Mouse (Mus musculus) splenic B cell, adult 2 months (primary cell): ENCODE results near the gene Clcnka.
A peak's percentile ranks its signal among the peaks of the same experiment; 100 is the strongest.

Source experiments
- DNase-seq: peaks from one replicate; pipeline ENCODE4 v3.0.0-alpha.2; 2011; ENCODE audit warnings: low read depth, low spot score
- H3K27me3 ChIP-seq: 2 replicates; pipeline ENCODE4 v1.6.1; 2012; ENCODE audit warnings: mild to moderate bottlenecking, low read length, moderate library complexity, mixed read lengths; ENCODE audit not compliant: control insufficient read depth, poor library complexity, insufficient read depth, severe bottlenecking
- H3K36me3 ChIP-seq: 2 replicates; pipeline ENCODE4 v1.6.1; 2012; ENCODE audit warnings: mild to moderate bottlenecking, low read length, moderate library complexity, mixed read lengths; ENCODE audit not compliant: control insufficient read depth, poor library complexity, insufficient read depth, severe bottlenecking

The Clcnka gene

GRCm38 (mm10) chr4:141398545-141398944 lies at the start of gene Clcnka:
Gene Clcnka, minus strand, starts transcription at chr4:141398724.
- no peaks in the 10 kb centered on the region for H3K36me3 ChIP-seq
- H3K27me3 ChIP-seq: no peaks in the 10 kb centered on the region
- DNase-seq: no peak

- Histone ChIP-seq H3K36me3 (no peaks in the 10 kb centered on the region; the same call in 1 of the 2 replicates), H3K27me3 (no peaks in the 10 kb centered on the region; the same call in 1 of the 2 replicates)
- no peak for DNase-seq
Observed at GRCm38 (mm10) chr4:141446211-141446610, 47.7 kb upstream of the Clcnka start.

GRCm38 (mm10) chr4:141445328-141445720 lies 46.8 kb upstream of the Clcnka start:
- H3K36me3 ChIP-seq: no peaks in the 10 kb centered on the region; the same call in 1 of the 2 replicates
- peak; percentile 41 for DNase-seq

GRCm38 (mm10) chr4:141444451-141445327 lies 46.2 kb upstream of the Clcnka start, which contains the start of gene Zbtb17:
Gene Zbtb17, plus strand, starts transcription at chr4:141444654.
- Histone ChIP-seq H3K27me3 (no peaks in the 10 kb centered on the region; the same call in 1 of the 2 replicates), H3K36me3 (no peaks in the 10 kb centered on the region; the same call in 1 of the 2 replicates)
- peak; percentile 92 for DNase-seq

More at GRCm38 (mm10) chr4:141445328-141445720, 46.8 kb upstream of the Clcnka start:
- H3K27me3 ChIP-seq: no peaks in the 10 kb centered on the region; the same call in 1 of the 2 replicates

- no peak for DNase-seq
- no peaks in the 10 kb centered on the region; the same call in 1 of the 2 replicates for H3K27me3 ChIP-seq
- no peaks in the 10 kb centered on the region; the same call in 1 of the 2 replicates for H3K36me3 ChIP-seq
Observed at GRCm38 (mm10) chr4:141443641-141444429, 45.3 kb upstream of the Clcnka start.

- Histone ChIP-seq H3K27me3 (no peaks in the 10 kb centered on the region; the same call in 1 of the 2 replicates), H3K36me3 (no peaks in the 10 kb centered on the region)
- DNase-seq: no peak
Observed at GRCm38 (mm10) chr4:141440877-141441276, 42.4 kb upstream of the Clcnka start.

GRCm38 (mm10) chr4:141439083-141439803 lies 40.7 kb upstream of the Clcnka start:
- Histone ChIP-seq H3K27me3 (no peaks in the 10 kb centered on the region; the same call in 1 of the 2 replicates), H3K36me3 (no peaks in the 10 kb centered on the region)

GRCm38 (mm10) chr4:141435974-141436373 lies 37.5 kb upstream of the Clcnka start, which contains the start of gene Srarp:
Gene Srarp, minus strand, starts transcription at chr4:141436105.
- no peaks in the 10 kb centered on the region for H3K36me3 ChIP-seq
- H3K27me3 ChIP-seq: no peaks in the 10 kb centered on the region

More at GRCm38 (mm10) chr4:141439083-141439803, 40.7 kb upstream of the Clcnka start:
- no peak for DNase-seq

GRCm38 (mm10) chr4:141433191-141433590 lies 34.7 kb upstream of the Clcnka start:
- no peak for DNase-seq
- H3K36me3 ChIP-seq: no peaks in the 10 kb centered on the region
- H3K27me3 ChIP-seq: no peaks in the 10 kb centered on the region

More at GRCm38 (mm10) chr4:141435974-141436373, 37.5 kb upstream of the Clcnka start, which contains the start of gene Srarp:
- no peak for DNase-seq

- Histone ChIP-seq H3K27me3 (no peaks in the 10 kb centered on the region), H3K36me3 (no peaks in the 10 kb centered on the region)
- no peak for DNase-seq
Observed at GRCm38 (mm10) chr4:141432666-141433065, 34.1 kb upstream of the Clcnka start.

GRCm38 (mm10) chr4:141430997-141431396 lies 32.5 kb upstream of the Clcnka start:
- no peaks in the 10 kb centered on the region for H3K36me3 ChIP-seq
- H3K27me3 ChIP-seq: no peaks in the 10 kb centered on the region
- DNase-seq: peak; percentile 80

- no peaks in the 10 kb centered on the region for H3K36me3 ChIP-seq
- H3K27me3 ChIP-seq: no peaks in the 10 kb centered on the region
- DNase-seq: peak; percentile 33
Observed at GRCm38 (mm10) chr4:141429847-141430246, 31.3 kb upstream of the Clcnka start.

GRCm38 (mm10) chr4:141429381-141429780 lies 30.9 kb upstream of the Clcnka start:
- H3K27me3 ChIP-seq: no peaks in the 10 kb centered on the region
- DNase-seq: no peak
- no peaks in the 10 kb centered on the region for H3K36me3 ChIP-seq

GRCm38 (mm10) chr4:141427921-141428320 lies 29.4 kb upstream of the Clcnka start:
- Histone ChIP-seq H3K36me3 (no peaks in the 10 kb centered on the region), H3K27me3 (no peaks in the 10 kb centered on the region)
- no peak for DNase-seq
